ENCODE assay signal across 8 mouse cellular contexts in genomic region chr12:54734307-54735131, GRCm38 (mm10). TPM values are rescaled to one million over a fixed set of nuclear protein-coding genes. Genes with fewer than 3 reads are reported as not detected.
A peak's percentile ranks its signal among the peaks of the same experiment; 100 is the strongest.
DNase-seq lines count a peak whose midpoint lies in the region; ATAC-seq and TF ChIP-seq lines count a peak whose summit lies in the region.
"Not testable (repeated sequence)": the region's sequence is repeated elsewhere in the genome, so short reads cannot be mapped to it uniquely, and the experiment has no call there.

No protein-coding gene starts in this region.

- H3K4me1 ChIP-seq in bone marrow, adult 2 months (ENCODE audit: control insufficient read depth, insufficient read depth, low read length); forebrain, embryonic 10.5 days; heart, embryonic 14.5 days (ENCODE audit: control insufficient read depth in 2 of 2, insufficient read depth in 2 of 2, low read length in 2 of 2); liver, adult 2 months (ENCODE audit: control insufficient read depth, insufficient read depth, low read length); small intestine, adult 2 months (ENCODE audit: control insufficient read depth, insufficient read depth, insufficient read length, low read length): not testable (repeated sequence)

- H3K36me3 ChIP-seq in forebrain, embryonic 10.5 days (replicated peaks); heart, embryonic 14.5 days (ENCODE audit: control insufficient read depth, insufficient read depth, low read length); liver, adult 2 months (ENCODE audit: control insufficient read depth, insufficient read depth, low read length); small intestine, adult 2 months (ENCODE audit: control insufficient read depth, insufficient read depth, low read length): not testable (repeated sequence)

- H3K4me2 ChIP-seq in heart, embryonic 14.5 days (ENCODE audit: low read length): not testable (repeated sequence)

- H3K79me2 ChIP-seq in liver, adult 2 months (ENCODE audit: control insufficient read depth, insufficient read depth, low read length): not testable (repeated sequence)

- not testable (repeated sequence) for H3K9me3 ChIP-seq in forebrain, embryonic 10.5 days; heart, embryonic 14.5 days (ENCODE audit: control insufficient read depth, low read length)

- not testable (repeated sequence) for H3K4me3 ChIP-seq in bone marrow, adult 2 months (replicated peaks; ENCODE audit: control insufficient read depth, low read depth, low read length); forebrain, embryonic 10.5 days; heart, embryonic 14.5 days (ENCODE audit: control insufficient read depth in 1 of 2, insufficient read depth in 1 of 2, low read depth in 1 of 2, low read length in 2 of 2); liver, adult 2 months (ENCODE audit: insufficient read depth, low read depth, low read length)
- peak overlapping the region; percentile 41 for H3K4me3 ChIP-seq in small intestine, adult 2 months (ENCODE audit: low read depth, low read length)

- not testable (repeated sequence) for H3K9ac ChIP-seq in heart, embryonic 14.5 days (ENCODE audit: low read length); liver, adult 2 months (ENCODE audit: low read depth, low read length)

- not testable (repeated sequence) for DNase-seq in forebrain, embryonic 10.5 days (ENCODE audit: extremely low spot score, low spot score); liver, adult 2 months (ENCODE audit: extremely low read depth, low read depth, low spot score)
- DNase-seq in kidney, adult 18-20 months: peak; percentile 41
- peak; percentile 62 for DNase-seq in urinary bladder, postnatal 14 days (ENCODE audit: low spot score)

- 0 out of 2 replicates have a peak, but pooled peaks have one; percentile 27 for TF ChIP-seq POLR2A in bone marrow, adult 2 months (IDR thresholded peaks at IDR 0.05; ENCODE audit: borderline replicate concordance, control insufficient read depth, low read depth, low read length)
- TF ChIP-seq POLR2A in liver, adult 2 months (IDR thresholded peaks at IDR 0.05; ENCODE audit: extremely low read depth, insufficient read depth, low read length): peak; percentile 41; the same call in 1 of the 2 replicates
- TF ChIP-seq POLR2A in small intestine, adult 2 months (IDR thresholded peaks at IDR 0.05; ENCODE audit: low read depth, low read length): not testable (repeated sequence)

- not testable (repeated sequence) for H3K27me3 ChIP-seq in forebrain, embryonic 10.5 days (ENCODE audit: poor library complexity, severe bottlenecking); heart, embryonic 14.5 days (ENCODE audit: control insufficient read depth, insufficient read depth, low read length); liver, adult 2 months (ENCODE audit: control insufficient read depth, insufficient read depth, low read length); small intestine, adult 2 months (ENCODE audit: control insufficient read depth, insufficient read depth, low read length)

- not testable (repeated sequence) for H3K27ac ChIP-seq in bone marrow, adult 2 months (ENCODE audit: control insufficient read depth, insufficient read depth, low read depth, low read length, poor library complexity); heart, embryonic 14.5 days (replicated peaks in 1 of 2; ENCODE audit: control insufficient read depth in 1 of 2, insufficient read depth in 1 of 2, low read depth in 2 of 2, low read length in 2 of 2); liver, adult 2 months (replicated peaks; ENCODE audit: insufficient read depth, low read depth, low read length); small intestine, adult 2 months (ENCODE audit: insufficient read depth, low read depth, low read length)
- 0 out of 2 replicates have a peak overlapping the region, but pooled peaks have one; percentile 73 for H3K27ac ChIP-seq in forebrain, embryonic 10.5 days

- WGBS in bone marrow, adult 2 months: 5% methylated on average over 11 of the region's 49 CpGs
- 0% methylated on average over 10 of the region's 49 CpGs for WGBS in forebrain, embryonic 10.5 days
- 0% methylated on average over 6 of the region's 49 CpGs for WGBS in heart, embryonic 14.5 days
- 0% methylated on average over 16 of the region's 49 CpGs for WGBS in liver, adult 2 months
- 0% methylated on average over 8 of the region's 49 CpGs for WGBS in small intestine, adult 2 months

- not testable (repeated sequence) for TF ChIP-seq CTCF in bone marrow, adult 2 months (IDR thresholded peaks at IDR 0.05; ENCODE audit: control insufficient read depth, insufficient read depth, low read length); liver, adult 2 months (IDR thresholded peaks at IDR 0.05; ENCODE audit: low read depth, low read length); small intestine, adult 2 months (IDR thresholded peaks at IDR 0.05; ENCODE audit: extremely low read depth, insufficient read length, insufficient replicate concordance, low read depth, low read length)

- peak; percentile 38 for ATAC-seq in heart, embryonic 14.5 days (ENCODE audit: insufficient number of reproducible peaks, insufficient read depth, low FRiP score, low read depth)
- ATAC-seq in megakaryocyte-erythroid progenitor cell, adult 5-6 weeks (replicated peaks; ENCODE audit: low FRiP score, low TSS enrichment, poor library complexity, severe bottlenecking): peak; percentile 42

RNA-seq across cellular contexts. Expression of gene Eapp, which starts 38.8 kb away (rescaled TPM):
- 25.2 and 50.9 TPM in 2 replicates for polyA plus RNA-seq in bone marrow, adult 2 months (2011; ENCODE audit: insufficient read depth, insufficient read length, low replicate concordance, missing spikeins)
- 69.7 and 74.0 TPM in 2 replicates for polyA plus RNA-seq in forebrain, embryonic 10.5 days (2016; fragmentation: Nextera tagmentation; extraction: Ambion mirVana)
- 47.5 and 49.2 TPM in 2 replicates for polyA plus RNA-seq in heart, embryonic 14.5 days (2014; fragmentation: Nextera tagmentation; extraction: Ambion mirVana)
- 12.4 and 17.1 TPM in 2 replicates for total RNA-seq in liver, adult 2 months (2014; rRNA removed)
- polyA plus RNA-seq in liver, adult 2 months (2012; rRNA removed): 15.9 and 24.6 TPM in 2 replicates
- 34.3 and 65.4 TPM in 2 replicates for total RNA-seq in megakaryocyte-erythroid progenitor cell, adult 5-6 weeks (2014; fragmentation: Nextera tagmentation)
- 71.3 and 79.8 TPM in 2 replicates for total RNA-seq in megakaryocyte-erythroid progenitor cell, adult 5-6 weeks (2017)
- 1.3 and 4.4 TPM in 2 replicates for polyA plus RNA-seq in small intestine, adult 2 months (2012; rRNA removed)
